Mouse (Mus musculus) layer of hippocampus, adult 8-10 months (tissue): Measurements from ENCODE around the gene Ppm1d. TPM values are rescaled to one million over a fixed set of nuclear protein-coding genes. Genes with fewer than 3 reads are reported as not detected.

Experiments
- DNase-seq, 2 experiments: peaks; one replicate each; pipeline ENCODE4 v3.0.0; 2022; ENCODE audit warnings: low spot score in 2 of 2
- total RNA-seq, 4 experiments: library from RNA; stranded (reverse); gene quantifications; 2 replicates each; pipeline ENCODE4 v1.2.4; 2022

Ppm1d gene
- total RNA-seq: 10 to 100 TPM; 15.2 to 16.2 (median 15.5) TPM

- peak; percentile 95 to 96 for DNase-seq
Measured at GRCm38 (mm10) chr11:85310713-85311574, at the start of gene Ppm1d. Gene Ppm1d (plus strand): TSS chr11:85311244.

GRCm38 (mm10) chr11:85264635-85265034 is 46.4 kb upstream of the Ppm1d start:
- DNase-seq: no peak

- DNase-seq: no peak
Measured at GRCm38 (mm10) chr11:85267393-85267792, 43.7 kb upstream of the Ppm1d start.

- DNase-seq: no peak
Measured at GRCm38 (mm10) chr11:85270631-85271030, 40.4 kb upstream of the Ppm1d start.

- no peak for DNase-seq
Measured at GRCm38 (mm10) chr11:85273299-85273698, 37.7 kb upstream of the Ppm1d start.

- no peak for DNase-seq
Measured at GRCm38 (mm10) chr11:85275151-85275550, 35.9 kb upstream of the Ppm1d start.

- DNase-seq: no peak
Measured at GRCm38 (mm10) chr11:85277609-85278008, 33.4 kb upstream of the Ppm1d start.

GRCm38 (mm10) chr11:85278175-85278574 is 32.9 kb upstream of the Ppm1d start:
- no peak for DNase-seq

GRCm38 (mm10) chr11:85281219-85281878 is 29.7 kb upstream of the Ppm1d start:
- no peak for DNase-seq

- DNase-seq: no peak
Measured at GRCm38 (mm10) chr11:85297953-85298352, 13.1 kb upstream of the Ppm1d start.

GRCm38 (mm10) chr11:85299880-85300279 is 11.2 kb upstream of the Ppm1d start:
- DNase-seq: no peak

GRCm38 (mm10) chr11:85301161-85301560 is 9.9 kb upstream of the Ppm1d start:
- no peak for DNase-seq

GRCm38 (mm10) chr11:85301836-85302235 is 9.2 kb upstream of the Ppm1d start:
- DNase-seq: no peak

- no peak for DNase-seq
Measured at GRCm38 (mm10) chr11:85306577-85307260, 4.3 kb upstream of the Ppm1d start.

- no peak for DNase-seq
Measured at GRCm38 (mm10) chr11:85308799-85309198, 2.2 kb upstream of the Ppm1d start.

GRCm38 (mm10) chr11:85310407-85310712 is 684 bp upstream of the Ppm1d start:
- DNase-seq: no peak

GRCm38 (mm10) chr11:85311645-85312490 is 824 bp downstream of the Ppm1d start:
- DNase-seq: peak; percentile 18 to 23

GRCm38 (mm10) chr11:85312818-85313217 is 1.8 kb downstream of the Ppm1d start:
- DNase-seq: peak; percentile 55 to 66

GRCm38 (mm10) chr11:85313361-85313760 is 2.3 kb downstream of the Ppm1d start:
- no peak for DNase-seq

- no peak for DNase-seq
Measured at GRCm38 (mm10) chr11:85323567-85324330, 12.7 kb downstream of the Ppm1d start.

- DNase-seq: no peak
Measured at GRCm38 (mm10) chr11:85328717-85329116, 17.7 kb downstream of the Ppm1d start.
